Mouse (Mus musculus) gastrocnemius, postnatal 36 days (tissue): ENCODE data around the gene 3110021N24Rik. TPM values are rescaled to one million over a fixed set of nuclear protein-coding genes. Genes with fewer than 3 reads are reported as not detected.
A peak's percentile ranks its signal among the peaks of the same experiment; 100 is the strongest.
"Not testable (repeated sequence)": the region's sequence is repeated elsewhere in the genome, so short reads cannot be mapped to it uniquely, and the experiment has no call there.

Experiments
- DNase-seq, 2 experiments: peaks; one replicate each; pipeline ENCODE4 v3.0.0; 2022
- intact Hi-C: fragments of 180-260 bp; cut with DNase I; formaldehyde crosslinking; loops from one replicate; pipeline ENCODE4 v1.15.1; 2025
- long read RNA-seq, 2 experiments: library from polyadenylated mRNA; stranded (forward); transcript quantifications; one replicate each; pipeline ENCODE4 v2.0.0; 2021
- total RNA-seq, 2 experiments: library from RNA; stranded (reverse); gene quantifications; 2 replicates each; pipeline ENCODE4 v1.2.3; 2021

The 3110021N24Rik gene
- total RNA-seq, result 1 to 10 TPM in 1 of 2 experiments, under 1 TPM in 1; 0.69 to 1.1 TPM
- long read RNA-seq, experiment 1, partial matches to known transcripts, result 0 of 10 reads
- long read RNA-seq, experiment 1, other reads (novel, unspliced or antisense), result 10 of 10 reads
- long read RNA-seq, experiment 2, partial matches to known transcripts, result 0 of 4 reads
- long read RNA-seq, experiment 2, other reads (novel, unspliced or antisense), result 4 of 4 reads

DNA sequence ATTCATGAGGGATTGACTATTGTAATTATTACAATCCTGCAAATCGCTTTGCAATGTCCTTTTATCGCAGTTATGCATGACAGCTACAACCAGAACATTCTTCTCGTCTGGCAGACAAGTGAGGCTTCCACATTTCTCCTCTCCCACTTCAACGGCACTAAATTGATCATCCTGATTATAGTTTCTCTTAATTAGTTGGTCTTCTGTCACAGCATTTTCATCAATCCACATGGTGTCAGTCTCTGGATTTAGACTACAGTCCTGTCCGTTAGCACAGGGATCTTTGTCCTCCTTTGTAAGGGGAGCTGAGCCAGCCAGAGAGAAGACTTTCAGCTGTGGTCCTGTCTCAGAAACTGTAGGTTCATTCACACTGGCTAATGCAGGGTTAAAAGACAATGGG, at the start of gene 3110021N24Rik:
Gene 3110021N24Rik, plus strand, starts transcription at position 301 of the 400 bp plus-strand sequence.
- intact Hi-C loops, result no loop called here
- no peak for DNase-seq

DNA sequence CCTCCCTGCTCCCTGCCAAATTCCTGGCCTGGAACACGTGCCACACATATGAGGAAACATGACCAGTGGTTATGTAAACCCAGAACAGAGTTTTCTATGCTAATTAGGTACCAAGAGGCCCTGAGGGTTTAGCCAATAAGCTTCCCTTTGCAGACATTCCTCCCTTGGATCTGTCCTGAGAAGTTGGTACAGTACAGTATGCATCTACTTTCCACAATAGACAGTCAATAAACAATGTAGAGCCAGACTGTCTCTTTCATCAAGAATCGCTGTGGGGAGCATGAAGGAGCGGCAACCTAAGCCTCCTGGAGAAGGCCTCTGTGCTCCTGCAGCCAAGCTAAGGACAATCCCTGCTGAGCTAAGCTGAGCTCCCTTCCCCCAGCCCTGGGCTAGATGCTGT, 33.3 kb upstream of the 3110021N24Rik start:
- DNase-seq, result no peak
- intact Hi-C loops, result no loop called here

DNA sequence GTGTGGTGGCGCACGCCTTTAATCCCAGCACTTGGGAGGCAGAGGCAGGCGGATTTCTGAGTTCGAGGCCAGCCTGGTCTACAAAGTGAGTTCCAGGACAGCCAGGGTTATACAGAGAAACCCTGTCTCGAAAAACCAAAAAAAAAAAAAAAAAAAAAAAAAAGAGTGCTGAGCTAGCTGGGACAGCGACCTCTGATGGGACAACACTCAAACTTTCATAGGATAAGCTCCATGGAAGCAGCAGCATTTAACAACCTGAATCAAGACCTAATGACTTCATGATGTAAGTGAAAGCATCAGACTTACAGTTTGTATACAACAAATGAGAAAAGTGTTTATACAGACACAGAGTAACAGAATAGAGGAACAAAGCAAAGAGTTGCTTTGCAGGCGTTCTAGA, 32.4 kb upstream of the 3110021N24Rik start:
- DNase-seq, intact Hi-C loops: not testable (repeated sequence)

DNA sequence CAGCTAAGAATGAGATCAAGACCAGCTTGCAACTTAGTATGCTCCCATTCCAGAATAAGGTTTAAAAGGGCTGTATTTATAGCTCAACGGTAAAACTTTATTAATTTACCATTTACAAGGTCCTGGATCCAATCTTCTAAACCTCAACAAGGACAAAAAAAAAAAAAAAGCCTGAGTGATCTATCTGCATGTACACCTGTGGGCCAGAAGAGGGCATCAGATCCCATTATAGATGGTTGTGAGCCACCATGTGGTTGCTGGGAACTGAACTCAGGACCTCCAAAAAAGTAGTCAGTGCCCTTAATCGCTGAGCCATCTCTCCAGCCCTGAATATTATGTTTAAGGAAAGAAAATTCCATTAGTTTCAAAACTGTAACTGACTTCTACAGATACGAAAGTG, 29.0 kb upstream of the 3110021N24Rik start:
- DNase-seq, result no peak
- intact Hi-C loops, result no loop called here

DNA sequence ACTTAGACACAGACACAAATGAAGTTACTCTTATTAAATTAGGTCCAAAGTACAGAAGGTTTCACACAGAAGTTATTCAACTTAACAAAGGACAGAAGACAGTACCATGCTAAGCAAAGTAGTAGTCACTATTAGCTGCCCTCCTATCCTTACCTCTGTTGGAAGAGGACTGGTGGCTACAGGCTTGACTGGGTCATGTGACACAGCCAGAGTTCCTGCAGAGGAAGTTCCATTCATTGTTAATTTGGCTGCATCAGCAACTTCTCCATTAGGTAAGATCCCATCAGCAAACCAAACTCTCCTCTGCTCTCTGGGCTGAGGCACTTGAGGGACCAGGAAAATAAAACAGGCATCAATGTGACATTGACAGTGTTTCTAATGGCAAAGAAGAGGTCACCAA, 28.0 kb upstream of the 3110021N24Rik start:
- intact Hi-C loops, result no loop called here
- no peak for DNase-seq

DNA sequence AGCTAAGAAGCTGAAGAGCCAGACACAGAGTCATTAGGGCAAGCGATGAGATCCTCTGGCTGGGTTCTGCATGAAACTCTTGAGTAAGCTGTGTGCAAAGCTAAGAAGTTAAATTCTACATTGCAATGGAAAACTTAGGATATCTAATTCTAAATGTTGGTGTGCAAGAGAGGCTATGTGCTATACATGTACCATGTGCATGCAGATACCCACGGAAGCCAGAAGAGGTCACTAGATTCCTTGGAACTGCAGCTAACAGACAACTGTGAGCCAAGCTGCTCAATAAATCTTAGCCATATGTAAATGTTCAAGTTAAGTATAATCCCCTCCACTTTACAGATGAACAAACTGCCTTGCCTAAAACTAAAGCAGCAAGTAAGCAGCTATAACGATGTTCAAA, 22.5 kb upstream of the 3110021N24Rik start:
- DNase-seq, result no peak
- intact Hi-C loops, result loop anchor here (5.0 kb wide), 1 partner anchor 85 kb away; the partner anchor contains the start of gene Zfyve9

DNA sequence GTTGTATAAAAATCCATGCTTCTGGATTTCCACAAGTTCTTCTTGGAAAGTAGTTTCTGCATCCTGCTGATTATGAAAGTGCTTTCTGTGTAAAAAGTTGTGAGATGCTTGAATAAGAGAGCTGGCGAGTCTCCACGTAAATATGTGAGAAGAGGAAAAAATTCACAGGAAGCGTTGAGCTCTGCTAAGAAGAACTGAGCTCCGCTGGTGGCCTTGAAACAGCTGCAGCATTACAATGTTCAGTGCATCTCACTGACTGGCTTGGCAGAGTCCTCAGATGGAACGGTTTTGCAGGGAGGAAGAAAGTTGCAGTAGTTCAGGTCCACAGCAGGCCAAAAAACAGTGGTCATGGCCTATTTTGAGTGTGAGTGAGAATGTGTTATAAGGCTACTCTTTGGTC, 11.2 kb upstream of the 3110021N24Rik start:
- intact Hi-C loops, result no loop called here
- DNase-seq, result no peak

DNA sequence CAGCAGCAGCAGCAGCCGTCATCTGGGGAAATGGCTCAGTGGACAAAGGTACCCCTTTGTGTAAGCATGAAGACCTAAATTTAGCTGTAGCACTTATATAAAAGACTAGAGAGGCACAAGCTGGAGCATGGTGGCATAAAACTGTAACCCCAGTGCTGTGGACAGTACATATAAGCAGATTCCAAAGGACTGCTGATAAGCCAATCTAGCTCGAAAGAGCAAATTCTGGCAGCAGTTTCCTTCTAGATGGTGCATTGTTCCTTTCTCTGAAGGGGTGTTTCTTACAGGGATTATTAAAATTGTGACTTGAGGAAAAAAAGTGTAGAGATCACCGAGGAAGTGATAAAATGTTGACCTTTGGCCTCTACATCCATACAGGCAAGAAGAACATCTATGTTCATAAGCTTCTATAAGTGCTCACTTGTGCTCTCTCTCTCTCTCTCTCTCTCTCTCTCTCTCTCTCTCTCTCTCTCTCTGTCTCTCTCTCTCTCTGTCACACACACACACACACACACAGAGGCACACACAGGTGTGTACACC, 1.9 kb downstream of the 3110021N24Rik start:
- DNase-seq, result no peak
- intact Hi-C loops, result no loop called here

DNA sequence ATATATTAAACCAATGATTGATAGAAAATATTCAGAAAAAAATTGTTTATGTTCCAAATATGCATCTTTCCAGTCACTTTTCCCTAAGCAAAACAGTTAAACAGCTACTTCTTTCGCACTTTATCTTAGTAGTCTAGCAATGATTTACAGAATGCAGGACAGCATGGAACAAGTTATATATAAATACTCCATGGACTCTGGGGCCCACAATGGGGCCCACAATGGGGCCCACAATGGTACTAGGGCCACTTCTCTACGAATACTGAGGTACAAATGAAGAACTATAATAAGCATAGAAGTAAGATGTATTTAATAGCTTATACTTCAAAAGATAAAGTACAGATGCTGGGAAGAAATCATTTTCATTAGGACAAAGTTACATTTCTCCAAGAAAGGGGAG, 4.7 kb downstream of the 3110021N24Rik start:
- no peak for DNase-seq
- intact Hi-C loops, result no loop called here

DNA sequence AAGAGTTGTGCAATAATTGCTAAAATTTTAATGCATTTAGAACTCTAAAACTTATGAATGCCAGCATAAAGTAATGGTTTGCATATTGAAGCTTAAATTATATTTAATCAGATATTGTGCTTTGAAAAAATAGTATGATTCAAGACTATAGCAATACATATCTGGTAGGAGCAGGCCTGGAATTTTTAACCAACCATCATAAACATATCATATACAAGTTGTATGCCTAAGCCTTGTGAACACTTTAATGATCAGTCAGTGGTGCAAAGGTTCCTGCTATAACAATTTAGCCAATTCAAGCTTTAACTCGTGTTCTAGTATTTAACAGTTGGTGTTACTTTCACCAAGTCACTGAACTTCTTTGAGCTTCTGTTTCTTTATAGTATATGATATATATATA, 11.0 kb downstream of the 3110021N24Rik start:
- intact Hi-C loops, result no loop called here
- no peak for DNase-seq

DNA sequence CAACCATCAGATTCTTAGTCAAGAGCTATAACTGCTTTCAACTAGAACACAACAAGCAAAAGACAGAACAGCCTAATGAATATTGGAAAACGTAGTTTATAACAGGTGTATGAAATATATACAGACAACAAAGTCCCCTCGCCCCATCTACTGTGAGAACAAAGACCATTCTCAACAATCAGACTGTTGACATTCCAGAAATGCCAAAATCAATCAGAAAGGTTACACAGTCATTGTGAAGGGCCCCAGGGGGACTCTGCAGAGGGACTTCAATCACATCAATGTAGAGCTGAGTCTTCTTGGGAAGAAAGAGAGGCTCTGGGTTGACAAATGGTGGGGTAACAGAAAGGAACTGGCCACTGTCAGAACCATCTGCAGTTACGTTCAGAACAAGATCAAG, 12.1 kb downstream of the 3110021N24Rik start:
- no peak for DNase-seq
- intact Hi-C loops, result no loop called here

DNA sequence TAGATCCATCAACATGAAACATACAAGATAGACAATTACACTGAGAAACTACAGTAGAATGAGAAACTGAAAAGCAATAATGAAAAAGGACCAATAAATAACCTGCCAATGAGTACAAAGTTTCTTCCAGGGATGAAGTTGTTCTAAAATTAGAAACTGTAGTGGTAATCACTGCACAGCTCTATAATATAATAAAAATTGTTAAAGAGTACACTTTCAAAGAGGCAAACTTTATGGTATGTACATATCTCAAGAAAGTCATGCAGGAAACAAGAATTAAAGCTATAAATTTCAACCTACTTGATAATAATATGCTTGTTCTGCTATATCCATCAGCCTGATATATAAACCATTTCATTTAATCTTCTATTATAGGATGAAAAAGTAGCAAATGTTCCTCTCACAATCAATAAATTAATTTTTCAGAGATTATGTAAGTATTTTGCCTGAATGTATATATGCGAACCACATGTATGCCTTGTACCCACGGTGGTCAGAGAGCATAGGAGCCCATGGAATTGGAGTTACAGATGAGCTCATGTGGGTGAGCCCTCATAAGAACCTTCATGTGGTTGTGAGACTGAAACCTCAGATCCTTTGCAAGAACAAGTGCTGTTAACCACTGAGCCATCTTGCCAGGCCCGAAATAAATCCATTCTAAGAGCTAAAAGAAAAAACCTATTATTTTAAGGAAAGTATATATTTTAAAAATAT, 26.9 kb downstream of the 3110021N24Rik start:
- DNase-seq, result no peak
- intact Hi-C loops, result no loop called here

DNA sequence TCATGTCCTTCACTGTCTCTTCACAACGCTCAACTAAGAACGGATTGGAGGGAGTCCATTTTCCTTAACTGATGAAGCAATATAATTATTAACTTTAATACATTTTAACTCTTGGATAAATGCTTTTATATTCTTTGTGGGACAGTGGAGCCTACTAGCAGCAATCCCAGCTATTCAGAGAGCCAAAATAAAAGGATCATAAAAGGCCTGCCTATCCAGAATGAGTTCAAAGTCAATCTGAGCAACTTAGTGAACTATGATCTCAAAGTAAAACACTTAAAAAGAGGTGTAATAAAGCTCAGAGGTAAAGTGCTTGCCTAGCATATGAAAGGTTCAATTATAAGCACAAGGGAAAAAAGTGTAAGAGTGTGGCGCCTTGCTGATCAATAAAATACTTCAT, 40.1 kb downstream of the 3110021N24Rik start:
- DNase-seq, result no peak
- intact Hi-C loops, result no loop called here

DNA sequence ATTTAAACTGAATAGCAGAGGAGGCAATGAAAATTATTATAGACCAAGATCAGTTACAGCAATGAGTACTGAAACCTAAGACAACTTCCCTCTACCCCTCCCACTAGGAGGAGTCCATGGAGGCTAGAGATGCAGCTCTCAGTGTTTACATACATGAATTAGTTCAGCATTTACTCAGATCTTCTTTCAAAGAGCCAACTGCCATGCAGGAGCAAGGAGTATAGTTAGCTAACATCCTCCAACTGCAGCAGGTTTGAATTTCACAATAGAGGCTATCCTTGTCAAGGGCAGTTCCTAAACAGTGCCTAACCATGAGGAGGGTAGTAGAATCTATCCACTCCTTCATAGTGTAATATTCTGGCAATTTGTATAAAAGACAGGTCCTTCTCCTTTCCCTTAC, 49.1 kb downstream of the 3110021N24Rik start:
- DNase-seq, result no peak
- intact Hi-C loops, result no loop called here

DNA sequence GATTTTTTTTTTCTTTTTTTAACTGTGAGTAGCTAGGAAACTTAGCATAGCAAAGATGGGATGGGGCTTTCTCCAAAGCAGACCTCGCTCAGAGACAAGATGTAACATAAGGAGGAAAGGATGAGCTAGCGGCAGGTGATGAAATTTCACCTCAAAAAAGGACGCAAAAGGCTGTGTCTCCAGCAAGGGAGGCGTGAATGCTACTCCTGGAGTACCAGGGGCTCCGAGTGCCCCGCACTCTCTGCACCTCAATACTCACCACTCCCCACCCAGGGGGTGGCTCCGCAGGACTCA, 60.3 kb downstream of the 3110021N24Rik start:
- intact Hi-C loops, result loop anchor here (5.0 kb wide), 1 partner anchor 82 kb away; no protein-coding TSS in a partner anchor
- no peak for DNase-seq

DNA sequence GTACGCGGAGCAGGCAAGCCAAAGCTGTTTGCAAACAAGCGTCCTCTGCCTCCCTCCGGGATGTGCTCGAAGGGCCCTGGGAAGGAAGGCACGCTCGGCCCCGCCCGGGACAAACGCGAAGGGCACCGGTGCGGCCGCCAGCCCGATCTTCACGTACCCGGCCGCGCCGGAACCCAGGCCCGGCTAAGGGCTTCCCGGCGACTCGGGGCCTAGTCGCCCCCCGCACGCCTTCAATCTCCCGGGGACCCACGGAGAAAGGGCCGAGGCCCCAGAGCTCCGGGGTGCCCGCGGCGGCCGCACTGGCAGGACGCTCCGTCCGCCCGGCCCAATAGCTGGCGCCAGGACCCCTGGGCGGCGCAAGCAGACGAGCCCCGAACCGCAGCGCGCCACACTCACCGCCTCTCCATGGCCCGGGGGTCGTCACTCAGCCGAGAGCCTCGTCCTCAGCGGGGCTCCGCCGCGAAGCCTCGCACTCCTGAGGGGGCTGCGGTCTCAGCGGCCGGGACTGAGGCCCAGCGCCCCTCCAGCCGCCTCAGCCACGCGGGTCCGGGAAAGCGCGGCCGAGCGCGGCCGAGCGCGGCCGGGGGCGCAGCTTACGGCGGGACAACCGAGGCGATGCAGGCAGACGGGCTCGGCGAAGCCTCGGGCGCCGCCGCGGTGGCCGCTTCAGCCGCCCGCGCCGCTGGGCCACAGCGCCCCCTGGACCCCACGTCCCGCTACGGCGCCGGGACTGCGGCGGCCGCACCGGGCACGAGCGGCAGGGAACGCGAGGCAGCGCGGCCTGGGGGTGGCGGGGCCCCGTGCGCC, 60.8 kb downstream of the 3110021N24Rik start, which contains the start of gene Zfyve9:
Gene Zfyve9, minus strand, starts transcription at position 742 of the 807 bp plus-strand sequence.
- intact Hi-C loops, result loop anchor here (5.0 kb wide), 1 partner anchor 83 kb away; no protein-coding TSS in a partner anchor
- peak; percentile 75 to 80 for DNase-seq

DNA sequence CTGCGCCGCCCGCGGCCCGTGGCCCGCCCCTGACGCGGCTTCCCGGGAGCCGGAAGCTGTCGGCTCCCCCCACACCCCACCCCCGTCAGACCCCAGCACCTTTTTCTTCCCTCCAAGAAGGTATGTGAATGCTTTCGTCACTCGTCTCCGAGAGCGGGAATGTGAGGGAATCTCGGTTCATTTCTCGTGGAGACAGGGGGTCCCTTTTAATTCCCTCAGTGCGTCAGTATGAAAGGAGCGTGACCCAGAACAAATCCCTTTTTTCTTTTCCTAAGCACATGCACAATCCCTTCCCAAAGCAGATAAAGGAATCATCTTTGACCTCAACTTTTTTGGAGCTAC, 61.4 kb downstream of the 3110021N24Rik start:
- no peak for DNase-seq
- intact Hi-C loops, result loop anchor here (5.0 kb wide), 1 partner anchor 84 kb away; no protein-coding TSS in a partner anchor

DNA sequence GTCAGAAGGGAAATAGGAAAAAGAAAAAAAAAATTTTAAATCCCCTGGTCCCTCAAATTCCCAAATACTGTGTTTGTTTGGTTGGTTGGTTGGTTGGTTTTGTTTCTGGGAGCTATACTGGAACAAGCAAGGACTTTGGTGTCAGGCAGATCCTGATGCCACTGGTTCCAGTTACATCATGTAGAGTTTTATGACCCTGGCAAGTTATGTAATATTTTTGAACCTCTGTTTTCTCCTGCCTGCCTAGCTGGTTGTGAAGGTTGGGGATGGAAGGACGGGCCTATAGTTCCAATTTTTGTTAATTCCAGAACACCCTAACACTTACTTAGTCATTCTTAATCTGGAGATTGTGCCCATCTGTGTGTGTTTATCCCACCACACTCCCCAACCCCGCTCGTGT, 62.1 kb downstream of the 3110021N24Rik start:
- intact Hi-C loops, result loop anchor here (5.0 kb wide), 1 partner anchor 84 kb away; no protein-coding TSS in a partner anchor
- no peak for DNase-seq

DNA sequence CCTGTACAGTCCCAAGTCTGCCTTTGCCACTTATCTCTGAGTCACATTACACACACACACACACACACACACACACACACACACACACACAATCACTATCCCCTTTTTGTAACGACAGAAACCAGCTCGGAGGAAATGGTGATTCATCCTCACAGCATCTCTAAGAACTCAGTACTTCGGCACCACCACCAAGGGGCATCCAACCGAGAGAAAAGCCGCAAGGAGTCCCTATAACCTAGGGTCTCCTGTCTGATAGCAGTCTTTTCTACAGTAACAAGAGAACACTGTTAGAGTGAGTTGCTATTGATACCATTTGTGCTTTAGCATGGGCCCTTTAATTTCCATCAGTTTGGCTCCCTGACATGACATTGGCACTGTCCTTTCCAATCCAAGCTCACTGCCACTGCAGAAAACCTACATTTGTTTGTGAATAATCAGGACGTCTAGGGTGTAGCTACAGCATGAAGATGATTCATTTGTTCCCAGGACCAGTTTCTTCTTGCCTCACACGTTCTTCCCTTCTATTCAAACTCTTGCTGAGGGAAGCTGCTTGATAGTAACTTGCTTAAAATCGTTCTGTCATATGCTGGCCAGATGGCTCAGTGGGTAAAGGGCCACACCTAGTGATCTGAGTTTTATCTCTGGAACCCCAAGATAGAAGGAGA, 63.1 kb downstream of the 3110021N24Rik start:
- no peak for DNase-seq
- intact Hi-C loops, result loop anchor here (5.0 kb wide), 1 partner anchor 85 kb away; no protein-coding TSS in a partner anchor

DNA sequence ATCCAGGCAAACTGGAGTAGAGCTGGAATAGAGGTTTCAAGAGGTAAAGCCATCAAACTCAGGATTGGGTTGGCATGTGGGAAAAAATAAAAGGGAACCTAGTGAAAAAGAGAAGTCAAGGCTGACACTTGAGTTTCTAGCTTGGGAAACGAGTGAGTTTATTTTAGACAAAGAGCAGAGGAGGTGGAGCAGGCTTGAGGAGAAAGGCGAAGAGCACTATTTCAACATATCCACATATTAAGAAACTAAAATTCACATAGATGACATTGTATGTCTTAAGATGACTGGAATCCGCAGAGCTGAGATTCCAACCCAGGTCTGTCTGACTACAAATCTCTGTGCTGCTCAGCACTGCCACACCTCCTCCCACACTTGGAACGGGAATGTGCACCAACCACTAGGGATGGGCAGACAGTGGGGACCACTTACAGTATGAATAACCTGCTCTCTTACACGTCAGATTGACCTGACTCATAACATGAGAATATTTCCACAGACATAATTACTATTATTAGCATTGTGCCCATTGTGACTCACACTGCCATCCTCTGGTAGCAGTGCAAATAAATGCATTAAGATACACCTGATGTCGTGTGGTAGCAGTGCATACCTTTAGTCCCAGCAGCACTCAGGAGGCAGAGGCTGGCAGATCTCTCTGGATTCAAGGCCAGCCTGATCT, 69.9 kb downstream of the 3110021N24Rik start:
- DNase-seq, result no peak
- intact Hi-C loops, result no loop called here
